In genomic region chr10:56611564-56612288, GRCm38 (mm10) we compare ENCODE assay signal across 12 mouse cellular contexts.
DNase-seq lines count a peak whose midpoint lies in the region; ATAC-seq lines count a peak whose summit lies in the region.
"Had no signal": no experiment of that assay in that cellular context is flagged by ENCODE, and none has a peak within 500 bp of the region (broad histone marks: within the 10 kb centered on the region; RNA-seq: fewer than 3 reads in every experiment).

No protein-coding gene starts in this region.

- no peaks in the 10 kb centered on the region for H3K36me3 ChIP-seq in hindbrain, embryonic 16.5 days (ENCODE audit: control insufficient read depth, insufficient read depth, low read length)
- H3K36me3 ChIP-seq in hindbrain, embryonic 13.5 days: no peaks in the 10 kb centered on the region
- H3K36me3 ChIP-seq: heart, embryonic 15.5 days had no signal

- ATAC-seq in hindbrain, embryonic 16.5 days: peak; percentile 61; the same call in 1 of the 2 replicates
- ATAC-seq in hindbrain, embryonic 13.5 days (ENCODE audit: low FRiP score): no peak

- H3K4me2 ChIP-seq in hindbrain, embryonic 16.5 days (ENCODE audit: low read length): no peak overlapping the region
- no peak overlapping the region for H3K4me2 ChIP-seq in hindbrain, embryonic 13.5 days
- H3K4me2 ChIP-seq: heart, embryonic 15.5 days had no signal

- no peak overlapping the region for H3K27ac ChIP-seq in hindbrain, embryonic 16.5 days (ENCODE audit: low read depth, low read length)
- no peak overlapping the region for H3K27ac ChIP-seq in hindbrain, embryonic 13.5 days
- H3K27ac ChIP-seq: heart, embryonic 15.5 days had no signal

- H3K9ac ChIP-seq in hindbrain, embryonic 16.5 days (ENCODE audit: low read depth, low read length): no peak overlapping the region
- no peak overlapping the region for H3K9ac ChIP-seq in hindbrain, embryonic 13.5 days
- H3K9ac ChIP-seq: heart, embryonic 15.5 days had no signal

- WGBS in hindbrain, embryonic 16.5 days: 78% methylated on average over 8 of the region's 8 CpGs
- 81% methylated on average over 8 of the region's 8 CpGs for WGBS in hindbrain, embryonic 13.5 days

- peak; percentile 22 for DNase-seq in 3134 (ENCODE audit: extremely low read depth, insufficient read length, low spot score)
- DNase-seq in NIH3T3 (ENCODE audit: low read depth): peak; percentile 22
- peak; percentile 82 for DNase-seq in gonadal fat pad, adult 2 months (ENCODE audit: low read depth)
- DNase-seq in thymus, postnatal 36 days: no peak
- DNase-seq in B cell, adult 2 months: no peak
- no peak for DNase-seq in retina, embryonic 14.5 days (ENCODE audit: low spot score)
- DNase-seq: kidney, adult 2 months; lung, postnatal 10 days; thymus, adult 2 months had no signal

- H3K27me3 ChIP-seq in hindbrain, embryonic 16.5 days (replicated peaks; ENCODE audit: control insufficient read depth, insufficient read depth, low read length): no peaks in the 10 kb centered on the region
- H3K27me3 ChIP-seq in hindbrain, embryonic 13.5 days: no peaks in the 10 kb centered on the region
- H3K27me3 ChIP-seq: heart, embryonic 15.5 days had no signal

- H3K9me3 ChIP-seq in hindbrain, embryonic 16.5 days (ENCODE audit: control insufficient read depth, low read length): no peaks in the 10 kb centered on the region
- H3K9me3 ChIP-seq in hindbrain, embryonic 13.5 days: no peaks in the 10 kb centered on the region
- H3K9me3 ChIP-seq: heart, embryonic 15.5 days had no signal

- H3K4me3 ChIP-seq in hindbrain, embryonic 16.5 days (ENCODE audit: low read length): no peak overlapping the region
- H3K4me3 ChIP-seq in hindbrain, embryonic 13.5 days: no peak overlapping the region
- H3K4me3 ChIP-seq: heart, embryonic 15.5 days had no signal

- H3K4me1 ChIP-seq in hindbrain, embryonic 16.5 days (ENCODE audit: control insufficient read depth, insufficient read depth, low read depth, low read length): no peaks in the 10 kb centered on the region
- no peaks in the 10 kb centered on the region for H3K4me1 ChIP-seq in hindbrain, embryonic 13.5 days (replicated peaks)
- H3K4me1 ChIP-seq: heart, embryonic 15.5 days had no signal

Comparison
In these comparisons a context has a peak if more than half of its experiments do, and no peak if none do; other contexts are left out.
1. DNase-seq: peak in 3134 (single experiment), NIH3T3 (single experiment) and gonadal fat pad, adult 2 months (single experiment); none in thymus, postnatal 36 days (0 of 2), B cell, adult 2 months (0 of 2) and retina, embryonic 14.5 days (single experiment).